Mouse (Mus musculus): ENCODE measurements around the gene Hoxa7. TPM values are rescaled to one million over a fixed set of nuclear protein-coding genes. Genes with fewer than 3 reads are reported as not detected.
A peak's percentile ranks its signal among the peaks of the same experiment; 100 is the strongest.

The Hoxa7 gene
- total RNA-seq, 2 experiments from 2014 or later, result not detected

GRCm38 (mm10) chr6:52217895-52218642 is 3.6 kb downstream of the Hoxa7 start:
- intact Hi-C loops (cut with DNase I), result no loop called here
- DNase-seq (ENCODE audit: low spot score in 2 of 2), result no peak

- no peak for DNase-seq (ENCODE audit: low spot score in 2 of 2)
- intact Hi-C loops (cut with DNase I), result no loop called here
Observed at GRCm38 (mm10) chr6:52217459-52217768, 4.2 kb downstream of the Hoxa7 start.

GRCm38 (mm10) chr6:52216691-52217458 is 4.8 kb downstream of the Hoxa7 start:
- intact Hi-C loops (cut with DNase I), result no loop called here
- DNase-seq (ENCODE audit: low spot score in 2 of 2), result no peak

- intact Hi-C loops (cut with DNase I), result no loop called here
- no peak for DNase-seq (ENCODE audit: low spot score in 2 of 2)
Observed at GRCm38 (mm10) chr6:52215771-52216535, 5.7 kb downstream of the Hoxa7 start.

- intact Hi-C loops (cut with DNase I), result no loop called here
- no peak for DNase-seq (ENCODE audit: low spot score in 2 of 2)
Observed at GRCm38 (mm10) chr6:52215070-52215469, 6.6 kb downstream of the Hoxa7 start.

GRCm38 (mm10) chr6:52214271-52214670 is 7.4 kb downstream of the Hoxa7 start:
- intact Hi-C loops (cut with DNase I), result loop anchor here (5.0 kb wide), 1 partner anchor 1037 kb away; no protein-coding TSS in a partner anchor
- no peak for DNase-seq (ENCODE audit: low spot score in 2 of 2)

GRCm38 (mm10) chr6:52213119-52213986 is 8.3 kb downstream of the Hoxa7 start, which contains the start of the genes Hoxa3 and Gm28308:
TSS of gene Hoxa3 (minus strand) at chr6:52213336.
TSS of gene Gm28308 (minus strand) at chr6:52213339.
- intact Hi-C loops (cut with DNase I), result loop anchor here (5.0 kb wide), 1 partner anchor 1036 kb away; no protein-coding TSS in a partner anchor
- no peak for DNase-seq (ENCODE audit: low spot score in 2 of 2)

- intact Hi-C loops (cut with DNase I), result loop anchor here (5.0 kb wide), 1 partner anchor 1035 kb away; no protein-coding TSS in a partner anchor
- DNase-seq (ENCODE audit: low spot score in 2 of 2), result no peak
Observed at GRCm38 (mm10) chr6:52212556-52213118, 9.0 kb downstream of the Hoxa7 start.

- intact Hi-C loops (cut with DNase I), result loop anchor here (5.0 kb wide), 1 partner anchor 1035 kb away; no protein-coding TSS in a partner anchor
- DNase-seq (ENCODE audit: low spot score in 2 of 2), result no peak
Observed at GRCm38 (mm10) chr6:52211961-52212360, 9.7 kb downstream of the Hoxa7 start.

GRCm38 (mm10) chr6:52211170-52211935 is 10.3 kb downstream of the Hoxa7 start:
- DNase-seq (ENCODE audit: low spot score in 2 of 2), result peak; percentile 36 to 56
- intact Hi-C loops (cut with DNase I), result loop anchor here (5.0 kb wide), 1 partner anchor 1034 kb away; no protein-coding TSS in a partner anchor

- no peak for DNase-seq (ENCODE audit: low spot score in 2 of 2)
- intact Hi-C loops (cut with DNase I), result loop anchor here (5.0 kb wide), 1 partner anchor 1032 kb away; no protein-coding TSS in a partner anchor
Observed at GRCm38 (mm10) chr6:52209685-52210046, 12.0 kb downstream of the Hoxa7 start.

GRCm38 (mm10) chr6:52208868-52209684 is 12.6 kb downstream of the Hoxa7 start:
- no peak for DNase-seq (ENCODE audit: low spot score in 2 of 2)
- intact Hi-C loops (cut with DNase I), result no loop called here

GRCm38 (mm10) chr6:52208072-52208867 is 13.4 kb downstream of the Hoxa7 start, which contains the start of gene Hoxa6:
TSS of gene Hoxa6 (minus strand) at chr6:52208722.
- no peak for DNase-seq (ENCODE audit: low spot score in 2 of 2)
- intact Hi-C loops (cut with DNase I), result no loop called here

- intact Hi-C loops (cut with DNase I), result no loop called here
- no peak for DNase-seq (ENCODE audit: low spot score in 2 of 2)
Observed at GRCm38 (mm10) chr6:52207684-52207976, 14.0 kb downstream of the Hoxa7 start.

GRCm38 (mm10) chr6:52206882-52207683 is 14.6 kb downstream of the Hoxa7 start:
- DNase-seq (ENCODE audit: low spot score in 2 of 2), result no peak
- intact Hi-C loops (cut with DNase I), result no loop called here
